Mouse (Mus musculus): ENCODE measurements at regions not wholly inside any gene's neighbourhood (a gene's known extent, or its start where the extent isn't known, plus 50 kb on each side); places are given as distances from the start of the nearest gene placed in this dataset.

DNA sequence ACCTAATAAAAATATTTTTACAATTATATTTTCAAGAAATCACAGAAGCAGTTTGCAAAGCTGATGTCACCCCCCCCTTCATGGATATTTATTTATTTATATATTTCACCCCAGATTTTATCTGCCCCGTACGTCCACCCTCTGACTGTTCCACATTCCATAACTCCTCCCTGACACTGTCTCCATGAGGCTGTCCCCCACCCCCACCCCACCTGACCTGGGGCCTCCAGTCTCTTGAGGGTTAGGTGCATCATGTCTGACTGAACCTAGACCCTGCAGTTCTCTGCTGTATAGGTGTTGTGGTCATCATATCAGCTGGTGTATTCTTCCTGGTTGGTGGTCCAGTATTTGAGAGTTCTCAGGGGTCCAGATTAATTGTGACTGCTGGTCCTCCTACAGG, 1083.9 kb upstream of the Cadm2 start:
- DNase-seq, result no peak

DNA sequence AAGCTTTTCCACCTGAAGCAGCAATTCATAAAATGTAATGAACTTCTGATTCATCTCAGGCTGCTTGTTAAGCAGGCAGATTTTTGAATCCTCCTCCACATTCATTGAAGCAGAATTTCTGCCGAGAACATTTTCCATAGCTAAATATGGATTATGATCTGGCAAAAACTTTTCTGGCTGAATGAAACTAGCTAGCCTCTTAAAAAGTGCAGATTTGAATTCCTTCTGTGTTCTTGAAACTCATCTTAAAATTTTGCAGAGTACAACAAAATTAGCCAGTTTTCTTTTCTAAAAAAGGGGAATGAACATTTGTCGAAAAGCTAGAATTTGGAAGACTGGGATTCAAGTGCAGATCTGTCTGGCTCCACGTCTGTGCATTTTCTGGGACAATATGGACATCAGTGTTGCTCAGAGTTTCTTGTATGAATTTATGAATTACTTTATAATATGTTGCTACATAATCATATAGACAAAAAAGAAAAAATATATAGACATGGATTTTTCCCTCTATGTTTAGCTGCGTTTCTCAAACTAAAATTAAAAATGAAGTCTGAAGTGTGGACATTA, 1046.3 kb upstream of the Cadm2 start:
- no peak for DNase-seq

DNA sequence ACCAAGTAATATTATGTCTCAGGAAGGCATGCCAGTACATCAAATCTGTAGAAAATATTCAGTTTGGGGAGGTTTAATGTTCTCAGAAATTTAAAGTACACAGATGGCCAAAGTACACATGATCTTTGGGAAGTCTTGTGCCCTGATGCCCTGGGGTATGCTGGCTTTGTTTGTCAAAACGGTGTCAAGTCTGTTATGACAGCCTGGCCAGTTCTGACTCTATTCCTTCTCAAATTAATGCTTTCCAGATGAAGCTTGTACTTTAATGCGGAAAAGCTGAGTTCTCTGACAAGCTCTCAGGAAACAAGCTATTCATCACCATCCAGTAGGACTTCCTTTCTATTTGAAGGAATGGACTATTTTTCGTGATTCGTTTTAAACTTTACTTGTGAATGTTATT, 1037.7 kb upstream of the Cadm2 start:
- DNase-seq, result no peak

DNA sequence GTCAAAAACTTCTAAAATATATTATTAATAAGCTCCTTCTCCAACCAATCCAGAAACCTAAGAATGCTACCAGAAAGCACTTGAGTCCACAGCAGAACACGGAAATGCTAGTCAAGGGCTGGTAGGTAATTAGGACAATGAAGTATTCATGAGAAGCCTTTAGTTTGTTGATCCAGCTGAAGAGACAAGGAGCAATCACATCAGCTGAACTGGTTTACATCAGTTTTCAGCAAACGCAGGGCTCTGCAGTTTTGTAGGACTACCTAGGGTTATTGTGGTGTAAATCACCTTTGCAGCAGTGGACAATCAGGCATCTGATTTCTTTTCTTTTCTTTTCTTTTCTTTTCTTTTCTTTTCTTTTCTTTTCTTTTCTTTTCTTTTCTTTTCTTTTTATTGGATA, 1007.3 kb upstream of the Cadm2 start:
- DNase-seq, result peak; percentile 14

DNA sequence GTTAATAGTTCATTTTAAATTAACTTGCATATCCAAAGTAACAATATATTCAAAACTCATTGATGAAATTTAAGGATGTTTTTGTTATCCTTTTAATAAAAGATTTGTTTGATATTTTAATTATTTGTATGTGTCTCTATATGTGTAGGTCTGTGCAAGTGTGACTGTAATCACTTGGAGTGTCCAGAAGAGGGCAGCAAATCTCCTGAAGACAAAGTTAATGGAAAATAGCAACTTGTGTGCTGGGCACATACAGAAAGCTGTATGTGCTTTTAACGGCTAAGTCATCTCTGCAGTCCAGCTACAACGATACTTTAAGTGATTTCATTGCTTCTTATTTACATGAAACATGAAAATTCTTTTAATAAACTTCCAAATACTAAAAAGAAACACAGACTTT, 993.3 kb upstream of the Cadm2 start:
- peak; percentile 12 for DNase-seq
